Mouse (Mus musculus): ENCODE data around the gene Ifitm6.

- no peak for TF ChIP-seq CTCF (IDR thresholded peaks at IDR 0.05)
- no peak for TF ChIP-seq EP300 (IDR thresholded peaks at IDR 0.05; ENCODE audit: insufficient read depth, low read depth, low read length)
- TF ChIP-seq POLR2A (IDR thresholded peaks at IDR 0.05; ENCODE audit: insufficient read depth, low read depth, low read length): no peak
Measured at GRCm38 (mm10) chr7:141030390-141030789, 12.7 kb upstream of the Ifitm6 start.

All from heart, adult 2 months (tissue).